Mouse (Mus musculus) midbrain, embryonic 15.5 days (tissue): ENCODE results near the gene Id3. TPM values are rescaled to one million over a fixed set of nuclear protein-coding genes. Genes with fewer than 3 reads are reported as not detected.

Experiments used
- ATAC-seq: fragments of 200-750 bp; cut with Nextera tagmentation; replicated peaks from 2 replicates; pipeline ENCODE4 v1.8.0; 2017; ENCODE audit warnings: moderate TSS enrichment
- H3K27ac ChIP-seq: fragments of 300-500 bp; sonication (generic); 2 replicates; pipeline ENCODE4 v1.5.1; 2015; ENCODE audit warnings: mild to moderate bottlenecking, inconsistent platforms
- H3K27me3 ChIP-seq: fragments of 300-500 bp; sonication (generic); replicated peaks from 2 replicates; pipeline ENCODE4 v1.6.1; 2015; ENCODE audit warnings: inconsistent platforms
- H3K36me3 ChIP-seq: fragments of 300-500 bp; sonication (generic); replicated peaks from 2 replicates; pipeline ENCODE4 v1.6.1; 2015; ENCODE audit warnings: inconsistent platforms
- H3K4me1 ChIP-seq: fragments of 300-500 bp; sonication (generic); 2 replicates; pipeline ENCODE4 v1.6.1; 2015; ENCODE audit warnings: inconsistent platforms
- H3K4me2 ChIP-seq: fragments of 300-500 bp; sonication (generic); 2 replicates; pipeline ENCODE4 v1.6.1; 2015; ENCODE audit warnings: inconsistent platforms, mild to moderate bottlenecking, moderate library complexity
- H3K4me3 ChIP-seq: fragments of 300-500 bp; sonication (generic); 2 replicates; pipeline ENCODE4 v1.5.1; 2015; ENCODE audit warnings: mild to moderate bottlenecking, inconsistent platforms
- H3K9ac ChIP-seq: fragments of 300-500 bp; sonication (generic); 2 replicates; pipeline ENCODE4 v1.6.1; 2015; ENCODE audit warnings: mild to moderate bottlenecking, inconsistent platforms
- H3K9me3 ChIP-seq: fragments of 300-500 bp; sonication (generic); 2 replicates; pipeline ENCODE4 v1.6.1; 2016; ENCODE audit warnings: inconsistent platforms
- WGBS: fragments of 180-500 bp; shearing (Covaris S2); methylation state at CpG from one replicate; pipeline ENCODE4 v1.1.7; 2015; ENCODE audit warnings: mixed read lengths; 5-methylcytosine and 5-hydroxymethylcytosine counted together
- polyA plus RNA-seq: library from polyadenylated mRNA; unstranded; fragments of >200 nt; fragmentation: Nextera tagmentation; extraction: Ambion mirVana; gene quantifications from 2 replicates; pipeline ENCODE4 v1.2.1, GENCODE M21; 2015

The Id3 gene
- polyA plus RNA-seq, 1 experiment from 2014 or later: 127 TPM

DNA sequence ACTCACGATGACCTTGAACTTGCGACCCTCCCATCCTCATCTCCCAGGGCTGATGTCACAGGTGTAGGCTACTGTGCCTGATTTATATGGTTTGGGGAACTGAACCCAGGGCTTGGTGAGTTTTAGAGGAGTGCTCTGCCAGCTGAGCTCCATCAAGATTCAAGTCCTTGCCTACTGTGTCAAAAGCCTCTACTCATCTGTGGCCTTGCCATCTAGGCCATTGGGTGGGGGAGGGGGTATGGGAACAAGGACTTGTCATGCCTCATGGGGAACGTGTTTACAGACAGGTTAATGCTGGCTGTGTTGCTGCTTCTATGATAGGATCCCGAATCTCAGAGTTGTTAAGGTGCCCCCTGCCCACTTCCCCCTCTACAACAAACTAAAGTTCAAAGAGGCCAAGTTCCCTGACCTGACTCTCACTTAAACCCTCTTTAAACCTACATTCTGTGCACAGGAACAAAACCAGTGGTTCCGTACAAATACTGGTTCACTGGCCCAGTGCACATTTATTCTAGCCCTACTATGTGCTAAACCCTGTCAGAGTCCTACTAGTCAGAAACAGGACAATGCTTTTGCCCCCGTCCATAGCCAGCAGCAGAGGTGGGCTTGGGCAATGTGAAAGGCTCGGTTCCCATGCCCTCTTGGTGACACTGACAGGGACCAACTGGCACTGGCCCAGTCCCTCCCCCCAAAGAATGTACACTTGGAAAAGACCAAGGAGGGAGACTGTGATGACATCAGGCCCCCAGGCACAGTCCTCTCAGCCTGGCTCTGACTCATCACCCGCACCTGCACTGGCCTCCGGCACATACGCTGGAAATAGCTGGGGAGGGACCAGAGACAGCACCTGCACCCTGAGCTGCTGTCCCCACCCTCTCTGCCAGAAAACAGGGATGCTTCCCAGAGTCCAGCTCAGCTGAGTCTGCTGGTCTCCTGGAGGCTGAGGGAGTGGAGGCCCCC is 33.1 kb upstream of the Id3 start:
- 79% methylated on average over 10 of the region's 10 CpGs for WGBS
- no peak for ATAC-seq
- Histone ChIP-seq H3K27me3 (0 out of 2 replicates have a peak, but pooled peaks cover 2% of the 10 kb centered on the region), H3K36me3 (no peaks in the 10 kb centered on the region), H3K9me3 (no peaks in the 10 kb centered on the region), H3K27ac (no peak overlapping the region), H3K4me1 (no peaks in the 10 kb centered on the region), H3K4me3 (no peak overlapping the region), H3K9ac (no peak overlapping the region), H3K4me2 (no peak overlapping the region)

- WGBS: 64% methylated on average over 5 of the region's 5 CpGs
- Histone ChIP-seq H3K4me2 (no peak overlapping the region), H3K27ac (no peak overlapping the region), H3K4me1 (no peaks in the 10 kb centered on the region), H3K9ac (no peak overlapping the region), H3K4me3 (no peak overlapping the region), H3K9me3 (no peaks in the 10 kb centered on the region), H3K27me3 (no peaks in the 10 kb centered on the region), H3K36me3 (no peaks in the 10 kb centered on the region)
- ATAC-seq: no peak
Measured at GRCm38 (mm10) chr4:136112344-136112743, 31.0 kb upstream of the Id3 start.

GRCm38 (mm10) chr4:136114747-136115146 is 28.6 kb upstream of the Id3 start:
- Histone ChIP-seq H3K27me3 (no peaks in the 10 kb centered on the region), H3K9ac (no peak overlapping the region), H3K4me2 (no peak overlapping the region), H3K4me3 (no peak overlapping the region), H3K36me3 (no peaks in the 10 kb centered on the region), H3K9me3 (no peaks in the 10 kb centered on the region), H3K27ac (no peak overlapping the region), H3K4me1 (no peaks in the 10 kb centered on the region)
- no peak for ATAC-seq
- 86% methylated on average over 5 of the region's 5 CpGs for WGBS

DNA sequence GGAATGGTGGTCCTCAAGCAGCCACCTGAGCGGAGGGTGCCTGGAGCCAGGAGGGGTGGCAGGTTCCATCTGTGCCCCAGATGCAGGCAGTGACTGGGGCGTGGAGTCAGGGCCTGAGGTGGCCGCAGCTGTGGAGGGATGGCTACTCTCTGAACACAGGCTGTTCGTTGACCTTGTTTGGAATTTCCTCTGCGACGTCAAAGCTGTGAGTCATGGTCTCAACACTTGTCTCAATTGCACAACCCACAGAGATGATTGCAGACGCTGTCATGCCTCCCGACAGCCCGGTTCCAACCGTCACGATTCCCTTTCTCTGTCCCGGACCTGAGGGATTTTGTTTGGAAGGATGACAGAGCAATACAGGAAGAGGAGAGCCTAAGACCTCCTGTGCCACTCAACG is 26.3 kb upstream of the Id3 start:
- H3K9ac ChIP-seq: no peak overlapping the region
- no peak overlapping the region for H3K27ac ChIP-seq
- H3K4me1 ChIP-seq: no peaks in the 10 kb centered on the region
- H3K4me2 ChIP-seq: no peak overlapping the region
- H3K27me3 ChIP-seq: no peaks in the 10 kb centered on the region
- 65% methylated on average over 13 of the region's 13 CpGs for WGBS
- no peaks in the 10 kb centered on the region for H3K9me3 ChIP-seq
- H3K4me3 ChIP-seq: no peak overlapping the region
- no peak for ATAC-seq
- no peaks in the 10 kb centered on the region for H3K36me3 ChIP-seq

DNA sequence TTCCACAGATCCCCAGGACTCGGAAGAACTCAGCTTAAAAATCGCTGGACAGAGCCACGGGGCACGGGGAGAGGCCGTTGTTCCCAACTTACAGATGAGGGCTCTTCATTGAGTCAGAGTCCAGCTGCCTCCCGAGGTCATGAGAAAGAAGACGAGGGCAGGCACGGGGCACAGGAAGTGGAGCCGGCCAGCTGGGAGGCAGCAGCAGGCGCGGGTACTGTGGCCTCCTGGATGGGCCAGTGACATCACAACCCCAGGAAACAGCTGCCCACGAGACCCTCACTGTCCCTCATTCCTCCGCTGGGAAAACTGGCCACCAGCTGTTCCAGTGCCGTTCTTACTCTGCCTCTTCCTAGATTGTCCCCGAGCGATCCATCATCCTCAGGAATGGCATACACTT is 23.3 kb upstream of the Id3 start:
- H3K9me3 ChIP-seq: no peaks in the 10 kb centered on the region
- H3K36me3 ChIP-seq: no peaks in the 10 kb centered on the region
- H3K4me3 ChIP-seq: no peak overlapping the region
- no peaks in the 10 kb centered on the region for H3K4me1 ChIP-seq
- H3K9ac ChIP-seq: no peak overlapping the region
- H3K4me2 ChIP-seq: no peak overlapping the region
- no peaks in the 10 kb centered on the region for H3K27me3 ChIP-seq
- 48% methylated on average over 16 of the region's 16 CpGs for WGBS
- no peak overlapping the region for H3K27ac ChIP-seq
- no peak for ATAC-seq

- H3K36me3 ChIP-seq: no peaks in the 10 kb centered on the region
- WGBS: 91% methylated on average over 3 of the region's 3 CpGs
- H3K4me3 ChIP-seq: no peak overlapping the region
Measured at GRCm38 (mm10) chr4:136121158-136121557, 22.1 kb upstream of the Id3 start.

GRCm38 (mm10) chr4:136121844-136122468 is 21.3 kb upstream of the Id3 start:
- WGBS: 74% methylated on average over 7 of the region's 7 CpGs
- Histone ChIP-seq H3K4me3 (no peak overlapping the region), H3K36me3 (no peaks in the 10 kb centered on the region), H3K9ac (no peak overlapping the region), H3K4me1 (no peaks in the 10 kb centered on the region), H3K9me3 (no peaks in the 10 kb centered on the region), H3K27ac (no peak overlapping the region), H3K4me2 (no peak overlapping the region), H3K27me3 (no peaks in the 10 kb centered on the region)
- ATAC-seq: no peak

More at GRCm38 (mm10) chr4:136121158-136121557, 22.1 kb upstream of the Id3 start:
- H3K9ac ChIP-seq: no peak overlapping the region
- H3K4me1 ChIP-seq: no peaks in the 10 kb centered on the region
- H3K4me2 ChIP-seq: no peak overlapping the region
- H3K27ac ChIP-seq: no peak overlapping the region
- H3K27me3 ChIP-seq: no peaks in the 10 kb centered on the region
- H3K9me3 ChIP-seq: no peaks in the 10 kb centered on the region
- no peak for ATAC-seq

GRCm38 (mm10) chr4:136123111-136123791 is 20.0 kb upstream of the Id3 start:
- Histone ChIP-seq H3K4me3 (no peak overlapping the region), H3K27me3 (no peaks in the 10 kb centered on the region), H3K4me2 (no peak overlapping the region), H3K9ac (no peak overlapping the region), H3K27ac (no peak overlapping the region), H3K36me3 (no peaks in the 10 kb centered on the region), H3K9me3 (no peaks in the 10 kb centered on the region), H3K4me1 (no peaks in the 10 kb centered on the region)
- WGBS: 74% methylated on average over 8 of the region's 8 CpGs
- no peak for ATAC-seq

GRCm38 (mm10) chr4:136123792-136124161 is 19.5 kb upstream of the Id3 start:
- no peak overlapping the region for H3K9ac ChIP-seq
- H3K27me3 ChIP-seq: no peaks in the 10 kb centered on the region
- H3K9me3 ChIP-seq: no peaks in the 10 kb centered on the region
- H3K36me3 ChIP-seq: no peaks in the 10 kb centered on the region
- no peak overlapping the region for H3K4me3 ChIP-seq
- WGBS: 86% methylated on average over 3 of the region's 3 CpGs
- ATAC-seq: no peak
- no peaks in the 10 kb centered on the region for H3K4me1 ChIP-seq
- H3K27ac ChIP-seq: no peak overlapping the region
- H3K4me2 ChIP-seq: no peak overlapping the region

DNA sequence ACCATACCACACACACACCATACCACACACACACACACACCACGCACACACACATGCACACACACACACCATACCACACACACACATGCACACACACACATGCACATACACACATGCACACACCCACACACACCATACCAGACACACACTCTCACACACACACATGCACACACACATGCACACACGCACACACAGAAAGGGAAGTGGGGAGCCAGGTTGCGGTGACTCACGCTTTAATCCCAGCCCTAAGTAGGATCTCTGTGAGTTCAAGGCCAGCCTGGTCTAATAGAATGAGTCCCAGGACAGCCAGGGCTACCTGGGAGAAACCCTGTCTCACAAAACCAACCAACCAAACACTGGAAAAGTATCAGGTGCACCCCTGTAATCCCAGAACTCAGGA is 18.7 kb upstream of the Id3 start:
- no peak overlapping the region for H3K9ac ChIP-seq
- H3K4me1 ChIP-seq: no peaks in the 10 kb centered on the region
- H3K27me3 ChIP-seq: no peaks in the 10 kb centered on the region
- H3K9me3 ChIP-seq: no peaks in the 10 kb centered on the region
- no peak overlapping the region for H3K27ac ChIP-seq
- no peak overlapping the region for H3K4me3 ChIP-seq
- H3K4me2 ChIP-seq: no peak overlapping the region
- no peaks in the 10 kb centered on the region for H3K36me3 ChIP-seq
- 95% methylated on average over 4 of the region's 4 CpGs for WGBS
- no peak for ATAC-seq

- no peak overlapping the region for H3K27ac ChIP-seq
- ATAC-seq: no peak
- H3K4me2 ChIP-seq: no peak overlapping the region
- no peaks in the 10 kb centered on the region for H3K36me3 ChIP-seq
- WGBS: 91% methylated on average over 11 of the region's 11 CpGs
- no peaks in the 10 kb centered on the region for H3K4me1 ChIP-seq
- H3K9ac ChIP-seq: no peak overlapping the region
- H3K9me3 ChIP-seq: no peaks in the 10 kb centered on the region
- H3K4me3 ChIP-seq: no peak overlapping the region
- no peaks in the 10 kb centered on the region for H3K27me3 ChIP-seq
Measured at GRCm38 (mm10) chr4:136125458-136125857, 17.8 kb upstream of the Id3 start.

DNA sequence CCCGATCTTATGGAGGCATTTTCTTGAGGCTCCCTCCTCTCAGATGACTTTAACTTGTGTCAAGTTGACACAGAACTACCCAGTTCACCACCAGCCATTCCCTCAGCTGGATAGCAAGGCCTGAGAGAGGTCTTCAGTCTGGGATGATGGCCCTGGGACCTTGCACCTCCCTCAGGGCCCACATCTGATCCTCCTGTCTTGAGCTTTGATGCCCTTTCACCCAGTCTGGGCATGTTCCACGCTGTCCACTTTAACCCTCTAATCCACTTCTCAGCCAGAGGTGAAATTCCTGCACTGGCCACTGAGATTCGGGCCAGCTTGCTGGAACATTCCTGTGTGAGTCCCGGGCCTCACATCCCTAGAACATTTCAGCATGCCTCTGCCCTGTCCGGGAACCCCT is 17.3 kb upstream of the Id3 start:
- Histone ChIP-seq H3K36me3 (no peaks in the 10 kb centered on the region), H3K4me2 (no peak overlapping the region), H3K27me3 (no peaks in the 10 kb centered on the region), H3K9me3 (no peaks in the 10 kb centered on the region), H3K27ac (no peak overlapping the region), H3K9ac (no peak overlapping the region), H3K4me1 (no peaks in the 10 kb centered on the region), H3K4me3 (no peak overlapping the region)
- 80% methylated on average over 5 of the region's 5 CpGs for WGBS
- no peak for ATAC-seq
